ENCODE assay signal across 8 mouse cellular contexts in the genomic region with DNA sequence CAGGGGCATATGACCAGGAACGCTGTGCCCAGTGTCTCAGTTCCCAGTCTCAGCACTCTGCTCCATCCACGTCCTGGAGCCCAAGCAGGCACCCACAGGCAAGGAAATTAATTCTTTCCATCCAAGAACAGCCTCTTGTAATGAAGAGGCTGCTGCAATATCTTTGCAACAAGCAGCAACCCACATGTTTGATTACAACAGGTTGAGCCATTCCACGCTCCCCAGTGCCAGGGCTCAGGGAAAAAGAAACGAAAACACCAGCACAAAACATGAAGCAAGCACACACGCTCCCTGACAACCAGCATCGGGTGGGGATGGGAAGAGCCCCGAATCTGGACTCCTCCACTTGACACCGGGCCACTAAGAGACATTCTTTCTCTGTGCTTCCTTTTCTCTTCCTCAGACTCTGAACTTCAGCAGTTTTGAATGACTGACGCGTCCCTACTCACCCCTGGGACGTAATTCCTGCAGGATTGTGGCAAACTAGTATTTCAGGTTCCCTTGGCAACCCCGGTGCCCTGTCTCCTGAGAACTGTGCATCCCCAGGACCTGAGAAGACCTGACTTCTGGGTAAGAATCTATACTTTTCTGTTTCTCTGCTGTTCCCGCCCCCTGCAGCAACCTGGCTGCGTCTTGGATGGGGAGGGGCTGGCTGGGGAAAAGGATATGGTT. TPM values are rescaled to one million over a fixed set of nuclear protein-coding genes. Genes with fewer than 3 reads are reported as not detected.
DNase-seq lines count a peak whose midpoint lies in the region; ATAC-seq and TF ChIP-seq lines count a peak whose summit lies in the region.

Gene Tenm4, plus strand, starts transcription at position 323 of the 672 bp plus-strand sequence.

- DNase-seq in gastrocnemius, postnatal 4 days (ENCODE audit: low spot score in 2 of 2): no peak
- DNase-seq in gastrocnemius, adult 8-10 months (ENCODE audit: low spot score in 2 of 2): no peak
- no peak for DNase-seq in ES-E14 (ENCODE audit: low read depth, low spot score)
- DNase-seq in forebrain, embryonic 11.5 days (ENCODE audit: low spot score): no peak
- no peak for DNase-seq in limb, embryonic 10.5 days (ENCODE audit: low spot score)
- no peak for DNase-seq in kidney, postnatal 25 days
- DNase-seq in frontal cortex, postnatal 14 days (ENCODE audit: low spot score in 2 of 2): no peak

- no peaks in the 10 kb centered on the region for H3K9me3 ChIP-seq in ES-E14 (ENCODE audit: control insufficient read depth, insufficient read depth, low read depth, low read length)
- no peaks in the 10 kb centered on the region for H3K9me3 ChIP-seq in forebrain, embryonic 11.5 days (ENCODE audit: control insufficient read depth, low read length)
- H3K9me3 ChIP-seq in limb, embryonic 10.5 days (replicated peaks): no peaks in the 10 kb centered on the region

- H3K9ac ChIP-seq in ES-E14 (ENCODE audit: insufficient read depth, low read depth, low read length, poor library complexity, severe bottlenecking): no peak within 1 kb of the TSS
- no peak within 1 kb of the TSS for H3K9ac ChIP-seq in forebrain, embryonic 11.5 days (ENCODE audit: low read length)

- H3K27me3 ChIP-seq in forebrain, embryonic 11.5 days (ENCODE audit: control insufficient read depth, insufficient read depth, low read length): no peaks in the 10 kb centered on the region
- 0 out of 2 replicates have a peak, but pooled peaks cover 6% of the 10 kb centered on the region for H3K27me3 ChIP-seq in limb, embryonic 10.5 days (ENCODE audit: low read depth, poor library complexity, severe bottlenecking)

- WGBS in forebrain, embryonic 11.5 days: 41% methylated on average over 14 of the region's 14 CpGs
- WGBS in limb, embryonic 10.5 days: 46% methylated on average over 14 of the region's 14 CpGs

- no peaks in the 10 kb centered on the region for H3K36me3 ChIP-seq in ES-E14 (ENCODE audit: control insufficient read depth, insufficient read depth, low read length, poor library complexity, severe bottlenecking)
- no peaks in the 10 kb centered on the region for H3K36me3 ChIP-seq in forebrain, embryonic 11.5 days (ENCODE audit: control insufficient read depth, insufficient read depth, low read length)
- H3K36me3 ChIP-seq in limb, embryonic 10.5 days: no peaks in the 10 kb centered on the region

- no peak within 1 kb of the TSS for H3K4me2 ChIP-seq in forebrain, embryonic 11.5 days (ENCODE audit: low read depth, low read length, severe bottlenecking)

- in situ Hi-C loops in ES-E14 (cut with MboI; ENCODE audit: low sequenced_read_pairs in 2 of 2, unreplicated experiment in 2 of 2): no loop called here

- no peak within 1 kb of the TSS for H3K4me3 ChIP-seq in ES-E14 (ENCODE audit: insufficient read depth in 1 of 2, low read depth in 1 of 2, low read length in 2 of 2, poor library complexity in 1 of 2, severe bottlenecking in 1 of 2)
- H3K4me3 ChIP-seq in forebrain, embryonic 11.5 days (ENCODE audit: low read depth, low read length): no peak within 1 kb of the TSS
- no peak within 1 kb of the TSS for H3K4me3 ChIP-seq in limb, embryonic 10.5 days

- no peak for ATAC-seq in forebrain, embryonic 11.5 days (replicated peaks; ENCODE audit: low FRiP score)
- no peak for ATAC-seq in megakaryocyte, adult 5-6 weeks (ENCODE audit: poor library complexity, severe bottlenecking)

- no peak within 1 kb of the TSS for H3K27ac ChIP-seq in ES-E14 (ENCODE audit: insufficient read depth, low read depth, low read length, poor library complexity, severe bottlenecking)
- no peak within 1 kb of the TSS for H3K27ac ChIP-seq in forebrain, embryonic 11.5 days (ENCODE audit: low read depth, low read length)
- H3K27ac ChIP-seq in limb, embryonic 10.5 days: no peak within 1 kb of the TSS

- peaks cover 0 to 24% of the 10 kb centered on the region in 2 experiments; a peak in 2 of 4 replicates for H3K4me1 ChIP-seq in ES-E14 (ENCODE audit: control insufficient read depth in 2 of 2, insufficient read depth in 2 of 2, low read length in 2 of 2, poor library complexity in 1 of 2)
- H3K4me1 ChIP-seq in forebrain, embryonic 11.5 days (replicated peaks; ENCODE audit: control insufficient read depth, insufficient read depth, low read length): peaks cover 3% of the 10 kb centered on the region; the same call in 1 of the 2 replicates
- peaks cover 21% of the 10 kb centered on the region for H3K4me1 ChIP-seq in limb, embryonic 10.5 days

TF ChIP-seq in ES-E14, 5 proteins besides CTCF, POLR2A, EP300 and RAD21:
- TF ChIP-seq ZNF384 (IDR thresholded peaks at IDR 0.05; ENCODE audit: low read depth, low read length): no peak
- TF ChIP-seq CHD2 (IDR thresholded peaks at IDR 0.05; ENCODE audit: low read depth, low read length): no peak
- no peak for TF ChIP-seq ZC3H11A (IDR thresholded peaks at IDR 0.05; ENCODE audit: borderline replicate concordance, low read depth, low read length)
- TF ChIP-seq MAFK (IDR thresholded peaks at IDR 0.05; ENCODE audit: insufficient read depth, low read depth, low read length): no peak
- TF ChIP-seq HCFC1 (IDR thresholded peaks at IDR 0.05; ENCODE audit: borderline replicate concordance, insufficient read depth, low read length): no peak
TF ChIP-seq in ES-E14: peak in this region for 0.

RNA-seq across cellular contexts. Expression of gene Tenm4, which starts in this region (rescaled TPM):
- total RNA-seq in gastrocnemius, postnatal 4 days (2021): 10 to 100 TPM; 16.0 to 23.0 TPM
- 1 to 10 TPM in 3 of 4 experiments, under 1 TPM in 1; 0.77 to 2.5 (median 2.0) TPM for total RNA-seq in gastrocnemius, adult 8-10 months (2022)
- total RNA-seq in ES-E14 (2012; rRNA removed): 38.9 and 72.4 TPM in 2 replicates
- polyA plus RNA-seq in forebrain, embryonic 11.5 days (2014; fragmentation: Nextera tagmentation; extraction: Ambion mirVana): 47.9 and 52.2 TPM in 2 replicates
- 25.1 and 32.1 TPM in 2 replicates for polyA plus RNA-seq in limb, embryonic 10.5 days (2016; fragmentation: Nextera tagmentation; extraction: Ambion mirVana)
- not detected in 2 replicates for total RNA-seq in megakaryocyte, adult 5-6 weeks (2015)
- under 0.01 TPM in 1 of 2 replicates, not detected in the other for total RNA-seq in megakaryocyte, adult 5-6 weeks (2017)

Comparison
In these comparisons a context has a peak if more than half of its experiments do, and no peak if none do; other contexts are left out.
1. RNA of gene Tenm4 (total RNA-seq): 38.9 to 72.4 TPM in ES-E14 and 16.0 to 23.0 TPM in gastrocnemius, postnatal 4 days; 0.77 to 2.5 TPM in gastrocnemius, adult 8-10 months and under 0.01 TPM in megakaryocyte, adult 5-6 weeks; every median in the first group is over 4 times any median in the second.